Mouse (Mus musculus): ENCODE results near the gene Gnl3l. TPM values are rescaled to one million over a fixed set of nuclear protein-coding genes. Genes with fewer than 3 reads are reported as not detected.

Gene Gnl3l
- polyA plus RNA-seq, 1 experiment from 2014 or later: 66.9 TPM

GRCm38 (mm10) chrX:151047431-151048058, 30.4 kb upstream of the Gnl3l start:
- Histone ChIP-seq H3K4me1 (replicated peaks; ENCODE audit: control insufficient read depth, insufficient read depth, low read length) (peaks cover 20% of the 10 kb centered on the region), H3K27me3 (replicated peaks; ENCODE audit: control insufficient read depth, insufficient read depth, low read length) (no peaks in the 10 kb centered on the region), H3K9me3 (ENCODE audit: control insufficient read depth, low read length) (no peaks in the 10 kb centered on the region), H3K27ac (ENCODE audit: low read length) (peak overlapping the region; percentile 92), H3K4me2 (ENCODE audit: low read length) (peak overlapping the region; percentile 56), H3K9ac (replicated peaks; ENCODE audit: low read depth, low read length) (peak overlapping the region; percentile 62), H3K36me3 (ENCODE audit: control insufficient read depth, insufficient read depth) (no peaks in the 10 kb centered on the region), H3K4me3 (replicated peaks; ENCODE audit: low read length) (peak overlapping the region; percentile 57)
- WGBS: 19% methylated on average over 38 of the region's 56 CpGs
- peak; percentile 59 for ATAC-seq

GRCm38 (mm10) chrX:151046777-151047430, 29.8 kb upstream of the Gnl3l start:
- H3K9ac ChIP-seq (replicated peaks; ENCODE audit: low read depth, low read length): peak overlapping the region; percentile 62
- H3K27ac ChIP-seq (ENCODE audit: low read length): peak overlapping the region; percentile 92
- peaks cover 20% of the 10 kb centered on the region for H3K4me1 ChIP-seq (replicated peaks; ENCODE audit: control insufficient read depth, insufficient read depth, low read length)
- WGBS: 28% methylated on average over 37 of the region's 62 CpGs
- peak overlapping the region; percentile 57 for H3K4me3 ChIP-seq (replicated peaks; ENCODE audit: low read length)
- no peaks in the 10 kb centered on the region for H3K27me3 ChIP-seq (replicated peaks; ENCODE audit: control insufficient read depth, insufficient read depth, low read length)
- no peaks in the 10 kb centered on the region for H3K9me3 ChIP-seq (ENCODE audit: control insufficient read depth, low read length)
- H3K36me3 ChIP-seq (ENCODE audit: control insufficient read depth, insufficient read depth): no peaks in the 10 kb centered on the region
- H3K4me2 ChIP-seq (ENCODE audit: low read length): peak overlapping the region; percentile 56
- ATAC-seq: peak; percentile 91

- Histone ChIP-seq H3K27me3 (replicated peaks; ENCODE audit: control insufficient read depth, insufficient read depth, low read length) (no peaks in the 10 kb centered on the region), H3K9me3 (ENCODE audit: control insufficient read depth, low read length) (no peaks in the 10 kb centered on the region), H3K36me3 (ENCODE audit: control insufficient read depth, insufficient read depth) (no peaks in the 10 kb centered on the region), H3K4me3 (replicated peaks; ENCODE audit: low read length) (peak overlapping the region; percentile 57), H3K4me1 (replicated peaks; ENCODE audit: control insufficient read depth, insufficient read depth, low read length) (peaks cover 20% of the 10 kb centered on the region), H3K4me2 (ENCODE audit: low read length) (peak overlapping the region; percentile 56), H3K27ac (ENCODE audit: low read length) (peak overlapping the region; percentile 92), H3K9ac (replicated peaks; ENCODE audit: low read depth, low read length) (peak overlapping the region; percentile 62)
- ATAC-seq: no peak
- WGBS: 32% methylated on average over 11 of the region's 11 CpGs
These were observed 29.2 kb upstream of the Gnl3l start for GRCm38 (mm10) chrX:151046321-151046720.

GRCm38 (mm10) chrX:151045850-151046249, 28.7 kb upstream of the Gnl3l start, which contains the start of gene Fgd1:
Gene Fgd1, plus strand, starts transcription at chrX:151046150.
- Histone ChIP-seq H3K36me3 (ENCODE audit: control insufficient read depth, insufficient read depth) (no peaks in the 10 kb centered on the region), H3K27me3 (replicated peaks; ENCODE audit: control insufficient read depth, insufficient read depth, low read length) (no peaks in the 10 kb centered on the region), H3K4me1 (replicated peaks; ENCODE audit: control insufficient read depth, insufficient read depth, low read length) (peaks cover 20% of the 10 kb centered on the region), H3K27ac (ENCODE audit: low read length) (peak within 1 kb of the TSS; percentile 92), H3K9me3 (ENCODE audit: control insufficient read depth, low read length) (no peaks in the 10 kb centered on the region), H3K4me2 (ENCODE audit: low read length) (peak within 1 kb of the TSS; percentile 56), H3K9ac (replicated peaks; ENCODE audit: low read depth, low read length) (peak within 1 kb of the TSS; percentile 62), H3K4me3 (replicated peaks; ENCODE audit: low read length) (peak within 1 kb of the TSS; percentile 57)
- no peak for ATAC-seq
- WGBS: 96% methylated on average over 8 of the region's 8 CpGs

- Histone ChIP-seq H3K9me3 (ENCODE audit: control insufficient read depth, low read length) (no peaks in the 10 kb centered on the region), H3K27me3 (replicated peaks; ENCODE audit: control insufficient read depth, insufficient read depth, low read length) (no peaks in the 10 kb centered on the region), H3K4me3 (replicated peaks; ENCODE audit: low read length) (no peak overlapping the region), H3K36me3 (ENCODE audit: control insufficient read depth, insufficient read depth) (no peaks in the 10 kb centered on the region), H3K4me2 (ENCODE audit: low read length) (no peak overlapping the region), H3K9ac (replicated peaks; ENCODE audit: low read depth, low read length) (no peak overlapping the region), H3K27ac (ENCODE audit: low read length) (no peak overlapping the region), H3K4me1 (replicated peaks; ENCODE audit: control insufficient read depth, insufficient read depth, low read length) (no peaks in the 10 kb centered on the region)
- ATAC-seq: no peak
- 51% methylated on average over 5 of the region's 5 CpGs for WGBS
These were observed 24.1 kb upstream of the Gnl3l start for GRCm38 (mm10) chrX:151041223-151041622.

GRCm38 (mm10) chrX:151031400-151031799, 14.3 kb upstream of the Gnl3l start:
- Histone ChIP-seq H3K27me3 (replicated peaks; ENCODE audit: control insufficient read depth, insufficient read depth, low read length) (no peaks in the 10 kb centered on the region), H3K36me3 (ENCODE audit: control insufficient read depth, insufficient read depth) (no peaks in the 10 kb centered on the region), H3K4me1 (replicated peaks; ENCODE audit: control insufficient read depth, insufficient read depth, low read length) (no peaks in the 10 kb centered on the region), H3K27ac (ENCODE audit: low read length) (no peak overlapping the region), H3K9me3 (ENCODE audit: control insufficient read depth, low read length) (no peaks in the 10 kb centered on the region), H3K4me3 (replicated peaks; ENCODE audit: low read length) (no peak overlapping the region), H3K9ac (replicated peaks; ENCODE audit: low read depth, low read length) (no peak overlapping the region), H3K4me2 (ENCODE audit: low read length) (no peak overlapping the region)
- WGBS: 84% methylated on average over 3 of the region's 3 CpGs
- ATAC-seq: no peak

GRCm38 (mm10) chrX:151018798-151019197, 1.7 kb upstream of the Gnl3l start:
- Histone ChIP-seq H3K36me3 (ENCODE audit: control insufficient read depth, insufficient read depth) (no peaks in the 10 kb centered on the region), H3K4me1 (replicated peaks; ENCODE audit: control insufficient read depth, insufficient read depth, low read length) (peaks cover 6% of the 10 kb centered on the region), H3K27me3 (replicated peaks; ENCODE audit: control insufficient read depth, insufficient read depth, low read length) (no peaks in the 10 kb centered on the region), H3K4me3 (replicated peaks; ENCODE audit: low read length) (peak overlapping the region; percentile 54), H3K27ac (ENCODE audit: low read length) (no peak overlapping the region), H3K9ac (replicated peaks; ENCODE audit: low read depth, low read length) (no peak overlapping the region), H3K4me2 (ENCODE audit: low read length) (peak overlapping the region; percentile 54; the same call in 1 of the 2 replicates), H3K9me3 (ENCODE audit: control insufficient read depth, low read length) (no peaks in the 10 kb centered on the region)
- no peak for ATAC-seq
- 83% methylated on average over 3 of the region's 3 CpGs for WGBS

- ATAC-seq: no peak
- Histone ChIP-seq H3K27ac (ENCODE audit: low read length) (peak overlapping the region; percentile 81), H3K9ac (replicated peaks; ENCODE audit: low read depth, low read length) (peak overlapping the region; percentile 56), H3K4me3 (replicated peaks; ENCODE audit: low read length) (peak overlapping the region; percentile 54), H3K27me3 (replicated peaks; ENCODE audit: control insufficient read depth, insufficient read depth, low read length) (no peaks in the 10 kb centered on the region), H3K4me1 (replicated peaks; ENCODE audit: control insufficient read depth, insufficient read depth, low read length) (peaks cover 6% of the 10 kb centered on the region), H3K36me3 (ENCODE audit: control insufficient read depth, insufficient read depth) (no peaks in the 10 kb centered on the region), H3K4me2 (ENCODE audit: low read length) (peak overlapping the region; percentile 54), H3K9me3 (ENCODE audit: control insufficient read depth, low read length) (no peaks in the 10 kb centered on the region)
- 4% methylated on average over 3 of the region's 3 CpGs for WGBS
These were observed 775 bp upstream of the Gnl3l start for GRCm38 (mm10) chrX:151017897-151018296.

GRCm38 (mm10) chrX:150996775-150997174, 20.3 kb downstream of the Gnl3l start:
- no peak for ATAC-seq
- no peak overlapping the region for H3K4me3 ChIP-seq (replicated peaks; ENCODE audit: low read length)
- peaks cover 3% of the 10 kb centered on the region; the same call in 1 of the 2 replicates for H3K36me3 ChIP-seq (ENCODE audit: control insufficient read depth, insufficient read depth)
- WGBS: 85% methylated on average over 3 of the region's 3 CpGs
- H3K9me3 ChIP-seq (ENCODE audit: control insufficient read depth, low read length): no peaks in the 10 kb centered on the region
- no peaks in the 10 kb centered on the region for H3K27me3 ChIP-seq (replicated peaks; ENCODE audit: control insufficient read depth, insufficient read depth, low read length)
- no peaks in the 10 kb centered on the region for H3K4me1 ChIP-seq (replicated peaks; ENCODE audit: control insufficient read depth, insufficient read depth, low read length)
- H3K4me2 ChIP-seq (ENCODE audit: low read length): no peak overlapping the region
- H3K27ac ChIP-seq (ENCODE audit: low read length): no peak overlapping the region
- no peak overlapping the region for H3K9ac ChIP-seq (replicated peaks; ENCODE audit: low read depth, low read length)

All from forebrain, embryonic 16.5 days (tissue).